Mouse (Mus musculus): Measurements from ENCODE around the gene Lamtor2. TPM values are rescaled to one million over a fixed set of nuclear protein-coding genes. Genes with fewer than 3 reads are reported as not detected.

Lamtor2 gene
- polyA plus RNA-seq, 1 experiment from 2014 or later = 103 TPM

GRCm38 (mm10) chr3:88561989-88562388, 9.1 kb upstream of the Lamtor2 start:
- no peaks in the 10 kb centered on the region for H3K27me3 ChIP-seq (ENCODE audit: control insufficient read depth, insufficient read depth, low read length)
- H3K9ac ChIP-seq (ENCODE audit: low read length) = no peak overlapping the region
- DNase-seq (ENCODE audit: low spot score, missing footprints) (no peak), ATAC-seq (ENCODE audit: low FRiP score) (peak; percentile 54; the same call in 1 of the 2 replicates)
- no peaks in the 10 kb centered on the region; the same call in 1 of the 2 replicates for H3K4me1 ChIP-seq (ENCODE audit: control insufficient read depth, insufficient read depth, low read length)
- H3K4me3 ChIP-seq (ENCODE audit: low read depth, low read length) = no peak overlapping the region
- peaks cover 52% of the 10 kb centered on the region for H3K36me3 ChIP-seq (ENCODE audit: control insufficient read depth, insufficient read depth, low read length)
- no peak overlapping the region for H3K27ac ChIP-seq (ENCODE audit: low read depth, low read length)
- WGBS = 75% methylated on average over 4 of the region's 4 CpGs
- H3K4me2 ChIP-seq = no peak overlapping the region
- no peaks in the 10 kb centered on the region for H3K9me3 ChIP-seq (ENCODE audit: control insufficient read depth, low read length)

- H3K4me1 ChIP-seq (ENCODE audit: control insufficient read depth, insufficient read depth, low read length) = peaks cover 4% of the 10 kb centered on the region
- H3K36me3 ChIP-seq (ENCODE audit: control insufficient read depth, insufficient read depth, low read length) = peaks cover 44% of the 10 kb centered on the region
- no peak overlapping the region for H3K4me2 ChIP-seq
- DNase-seq (ENCODE audit: low spot score, missing footprints) = no peak
- H3K4me3 ChIP-seq (ENCODE audit: low read depth, low read length) = no peak overlapping the region
- no peak for ATAC-seq (ENCODE audit: low FRiP score)
- no peaks in the 10 kb centered on the region for H3K9me3 ChIP-seq (ENCODE audit: control insufficient read depth, low read length)
- no peak overlapping the region for H3K9ac ChIP-seq (ENCODE audit: low read length)
- no peaks in the 10 kb centered on the region for H3K27me3 ChIP-seq (ENCODE audit: control insufficient read depth, insufficient read depth, low read length)
- 96% methylated on average over 9 of the region's 9 CpGs for WGBS
- H3K27ac ChIP-seq (ENCODE audit: low read depth, low read length) = no peak overlapping the region
Measured at GRCm38 (mm10) chr3:88559596-88559995, 6.7 kb upstream of the Lamtor2 start.

- H3K9me3 ChIP-seq (ENCODE audit: control insufficient read depth, low read length) = no peaks in the 10 kb centered on the region
- no peaks in the 10 kb centered on the region for H3K27me3 ChIP-seq (ENCODE audit: control insufficient read depth, insufficient read depth, low read length)
- peaks cover 13% of the 10 kb centered on the region for H3K4me1 ChIP-seq (ENCODE audit: control insufficient read depth, insufficient read depth, low read length)
- H3K9ac ChIP-seq (ENCODE audit: low read length) = no peak overlapping the region
- no peak overlapping the region for H3K27ac ChIP-seq (ENCODE audit: low read depth, low read length)
- peaks cover 31% of the 10 kb centered on the region for H3K36me3 ChIP-seq (ENCODE audit: control insufficient read depth, insufficient read depth, low read length)
- ATAC-seq (ENCODE audit: low FRiP score) = no peak
- peak; percentile 39 for DNase-seq (ENCODE audit: low spot score, missing footprints)
- H3K4me3 ChIP-seq (ENCODE audit: low read depth, low read length) = no peak overlapping the region
- 96% methylated on average over 8 of the region's 8 CpGs for WGBS
- H3K4me2 ChIP-seq = no peak overlapping the region
Measured at GRCm38 (mm10) chr3:88556616-88557015, 3.7 kb upstream of the Lamtor2 start.

- Histone ChIP-seq H3K9ac (ENCODE audit: low read length) (no peak overlapping the region), H3K4me2 (no peak overlapping the region), H3K27ac (ENCODE audit: low read depth, low read length) (no peak overlapping the region), H3K27me3 (ENCODE audit: control insufficient read depth, insufficient read depth, low read length) (no peaks in the 10 kb centered on the region), H3K36me3 (ENCODE audit: control insufficient read depth, insufficient read depth, low read length) (peaks cover 30% of the 10 kb centered on the region), H3K4me1 (ENCODE audit: control insufficient read depth, insufficient read depth, low read length) (peaks cover 13% of the 10 kb centered on the region), H3K9me3 (ENCODE audit: control insufficient read depth, low read length) (no peaks in the 10 kb centered on the region), H3K4me3 (ENCODE audit: low read depth, low read length) (no peak overlapping the region)
- no peak for ATAC-seq (ENCODE audit: low FRiP score)
- DNase-seq (ENCODE audit: low spot score, missing footprints) = peak; percentile 53
- 98% methylated on average over 6 of the region's 6 CpGs for WGBS
Measured at GRCm38 (mm10) chr3:88555731-88556130, 2.9 kb upstream of the Lamtor2 start.

GRCm38 (mm10) chr3:88555069-88555605, 2.3 kb upstream of the Lamtor2 start:
- peaks cover 27% of the 10 kb centered on the region; the same call in 1 of the 2 replicates for H3K36me3 ChIP-seq (ENCODE audit: control insufficient read depth, insufficient read depth, low read length)
- H3K4me3 ChIP-seq (ENCODE audit: low read depth, low read length) = peak overlapping the region; percentile 79; the same call in 1 of the 2 replicates
- no peak for ATAC-seq (ENCODE audit: low FRiP score)
- H3K4me1 ChIP-seq (ENCODE audit: control insufficient read depth, insufficient read depth, low read length) = peaks cover 13% of the 10 kb centered on the region
- H3K27ac ChIP-seq (ENCODE audit: low read depth, low read length) = no peak overlapping the region
- DNase-seq (ENCODE audit: low spot score, missing footprints) = peak; percentile 72
- H3K27me3 ChIP-seq (ENCODE audit: control insufficient read depth, insufficient read depth, low read length) = no peaks in the 10 kb centered on the region
- WGBS = 85% methylated on average over 5 of the region's 5 CpGs
- H3K9me3 ChIP-seq (ENCODE audit: control insufficient read depth, low read length) = no peaks in the 10 kb centered on the region
- H3K9ac ChIP-seq (ENCODE audit: low read length) = no peak overlapping the region; the same call in 1 of the 2 replicates
- H3K4me2 ChIP-seq = no peak overlapping the region; the same call in 1 of the 2 replicates

- H3K4me2 ChIP-seq = peak overlapping the region; percentile 66
- no peaks in the 10 kb centered on the region for H3K9me3 ChIP-seq (ENCODE audit: control insufficient read depth, low read length)
- peak; percentile 71 for ATAC-seq (ENCODE audit: low FRiP score)
- no peak for DNase-seq (ENCODE audit: low spot score, missing footprints)
- peak overlapping the region; percentile 79 for H3K4me3 ChIP-seq (ENCODE audit: low read depth, low read length)
- H3K27ac ChIP-seq (ENCODE audit: low read depth, low read length) = peak overlapping the region; percentile 93
- no peaks in the 10 kb centered on the region for H3K27me3 ChIP-seq (ENCODE audit: control insufficient read depth, insufficient read depth, low read length)
- WGBS = under 1% methylated on average over 40 of the region's 41 CpGs
- H3K4me1 ChIP-seq (ENCODE audit: control insufficient read depth, insufficient read depth, low read length) = peaks cover 13% of the 10 kb centered on the region
- peaks cover 17% of the 10 kb centered on the region; the same call in 1 of the 2 replicates for H3K36me3 ChIP-seq (ENCODE audit: control insufficient read depth, insufficient read depth, low read length)
- peak overlapping the region; percentile 80 for H3K9ac ChIP-seq (ENCODE audit: low read length)
Measured at GRCm38 (mm10) chr3:88553880-88554586, 1.2 kb upstream of the Lamtor2 start.

- H3K4me1 ChIP-seq (ENCODE audit: control insufficient read depth, insufficient read depth, low read length) = peaks cover 13% of the 10 kb centered on the region
- peak within 1 kb of the TSS; percentile 80 for H3K9ac ChIP-seq (ENCODE audit: low read length)
- H3K27ac ChIP-seq (ENCODE audit: low read depth, low read length) = peak within 1 kb of the TSS; percentile 93
- peak within 1 kb of the TSS; percentile 66 for H3K4me2 ChIP-seq
- H3K9me3 ChIP-seq (ENCODE audit: control insufficient read depth, low read length) = no peaks in the 10 kb centered on the region
- DNase-seq (ENCODE audit: low spot score, missing footprints) (peak; percentile 100), ATAC-seq (ENCODE audit: low FRiP score) (peak; percentile 91)
- WGBS = under 1% methylated on average over 28 of the region's 37 CpGs
- H3K4me3 ChIP-seq (ENCODE audit: low read depth, low read length) = peak within 1 kb of the TSS; percentile 79
- H3K27me3 ChIP-seq (ENCODE audit: control insufficient read depth, insufficient read depth, low read length) = no peaks in the 10 kb centered on the region
- peaks cover 17% of the 10 kb centered on the region; the same call in 1 of the 2 replicates for H3K36me3 ChIP-seq (ENCODE audit: control insufficient read depth, insufficient read depth, low read length)
Measured at GRCm38 (mm10) chr3:88553525-88553879, 628 bp upstream of the Lamtor2 start, which contains the start of gene Ubqln4. TSS of gene Ubqln4 (plus strand) at chr3:88553758.

GRCm38 (mm10) chr3:88552082-88552645, 710 bp downstream of the Lamtor2 start:
- H3K4me2 ChIP-seq = peak overlapping the region; percentile 66
- no peak overlapping the region for H3K27ac ChIP-seq (ENCODE audit: low read depth, low read length)
- peaks cover 13% of the 10 kb centered on the region for H3K4me1 ChIP-seq (ENCODE audit: control insufficient read depth, insufficient read depth, low read length)
- no peaks in the 10 kb centered on the region for H3K27me3 ChIP-seq (ENCODE audit: control insufficient read depth, insufficient read depth, low read length)
- DNase-seq (ENCODE audit: low spot score, missing footprints) (peak; percentile 81), ATAC-seq (ENCODE audit: low FRiP score) (no peak)
- H3K9ac ChIP-seq (ENCODE audit: low read length) = peak overlapping the region; percentile 63
- 25% methylated on average over 16 of the region's 16 CpGs for WGBS
- peaks cover 9% of the 10 kb centered on the region; the same call in 1 of the 2 replicates for H3K36me3 ChIP-seq (ENCODE audit: control insufficient read depth, insufficient read depth, low read length)
- H3K4me3 ChIP-seq (ENCODE audit: low read depth, low read length) = peak overlapping the region; percentile 79
- no peaks in the 10 kb centered on the region for H3K9me3 ChIP-seq (ENCODE audit: control insufficient read depth, low read length)

- ATAC-seq (ENCODE audit: low FRiP score) (no peak), DNase-seq (ENCODE audit: low spot score, missing footprints) (peak; percentile 73)
- Histone ChIP-seq H3K27ac (ENCODE audit: low read depth, low read length) (no peak overlapping the region), H3K9me3 (ENCODE audit: control insufficient read depth, low read length) (no peaks in the 10 kb centered on the region), H3K4me2 (no peak overlapping the region), H3K27me3 (ENCODE audit: control insufficient read depth, insufficient read depth, low read length) (no peaks in the 10 kb centered on the region), H3K4me1 (ENCODE audit: control insufficient read depth, insufficient read depth, low read length) (peaks cover 13% of the 10 kb centered on the region), H3K9ac (ENCODE audit: low read length) (no peak overlapping the region), H3K36me3 (ENCODE audit: control insufficient read depth, insufficient read depth, low read length) (peaks cover 7% of the 10 kb centered on the region; the same call in 1 of the 2 replicates), H3K4me3 (ENCODE audit: low read depth, low read length) (no peak overlapping the region)
- WGBS = 83% methylated on average over 4 of the region's 4 CpGs
Measured at GRCm38 (mm10) chr3:88551586-88551985, 1.3 kb downstream of the Lamtor2 start.
